13 mouse cellular contexts compared by ENCODE assay signal in the genomic region with DNA sequence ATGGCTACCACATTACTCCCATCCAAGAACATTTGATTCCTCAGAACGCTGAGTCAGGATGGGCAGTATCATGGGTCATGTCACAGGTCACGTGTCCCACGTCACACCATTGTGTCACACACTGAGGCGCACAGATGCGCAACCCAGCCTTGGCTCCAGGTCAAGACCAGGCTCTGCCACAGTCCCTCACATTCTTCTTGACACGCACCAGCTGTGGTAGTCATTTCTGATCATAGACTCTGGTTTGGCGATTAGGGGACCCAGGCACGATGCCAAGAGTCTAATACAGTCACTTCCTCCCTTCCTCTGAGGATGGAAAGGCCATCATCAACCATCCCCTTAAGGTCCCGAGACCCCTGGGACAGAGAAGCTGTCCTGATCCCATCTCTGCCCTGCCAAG. TPM values are rescaled to one million over a fixed set of nuclear protein-coding genes. Genes with fewer than 3 reads are reported as not detected.
DNase-seq lines count a peak whose midpoint lies in the region.
"Had no signal": no experiment of that assay in that cellular context is flagged by ENCODE, and none has a peak within 500 bp of the region (broad histone marks: within the 10 kb centered on the region; RNA-seq: fewer than 3 reads in every experiment).

No protein-coding gene starts in this region.

- no peaks in the 10 kb centered on the region for H3K36me3 ChIP-seq in heart, embryonic 10.5 days
- H3K36me3 ChIP-seq: hindbrain, embryonic 13.5 days had no signal

- H3K4me1 ChIP-seq in heart, embryonic 10.5 days = peaks cover 57% of the 10 kb centered on the region

- no peak overlapping the region for H3K27ac ChIP-seq in heart, embryonic 10.5 days
- H3K27ac ChIP-seq: macrophage; stomach, postnatal 0 days had no signal

- 74% methylated on average over 9 of the region's 9 CpGs for WGBS in heart, embryonic 10.5 days

- intact Hi-C loops in heart, postnatal 25 days (cut with DNase I) = loop anchor here (5.0 kb wide), 1 partner anchor 42 kb away; the partner anchor contains the start of gene Zfp423

- no peak overlapping the region for H3K4me3 ChIP-seq in heart, embryonic 10.5 days
- H3K4me3 ChIP-seq: hindbrain, embryonic 13.5 days had no signal

- H3K9me3 ChIP-seq in heart, embryonic 10.5 days = no peaks in the 10 kb centered on the region
- H3K9me3 ChIP-seq: hindbrain, embryonic 13.5 days had no signal

- DNase-seq in heart, adult 11 months = peak; percentile 98
- no peak for DNase-seq in heart, embryonic 10.5 days (ENCODE audit: low spot score)
- DNase-seq in lung, adult 18-20 months = peak; percentile 22 to 46
- DNase-seq in lung, postnatal 25 days (ENCODE audit: low spot score) = no peak
- peak; percentile 44 for DNase-seq in heart, postnatal 25 days (ENCODE audit: low spot score)
- peak; percentile 55 for DNase-seq in lung, postnatal 36 days
- no peak for DNase-seq in B cell, adult 2 months
- no peak for DNase-seq in layer of hippocampus, postnatal 14 days (ENCODE audit: low spot score in 2 of 2)

- 0 out of 2 replicates have a peak, but pooled peaks cover 3% of the 10 kb centered on the region for H3K27me3 ChIP-seq in heart, embryonic 10.5 days (ENCODE audit: insufficient read depth, poor library complexity, severe bottlenecking)
- H3K27me3 ChIP-seq: hindbrain, embryonic 13.5 days had no signal

RNA-seq across cellular contexts. Expression of gene Zfp423, which starts 43.6 kb away (rescaled TPM):
- polyA plus RNA-seq in heart, embryonic 10.5 days (2016; fragmentation: Nextera tagmentation; extraction: Ambion mirVana) = 5.0 and 10.4 TPM in 2 replicates
- total RNA-seq in heart, postnatal 25 days (2021) = 1 to 10 TPM; 6.1 to 6.7 TPM
- total RNA-seq in layer of hippocampus, postnatal 14 days (2021) = 10 to 100 TPM; 29.9 to 32.3 TPM
- total RNA-seq: monocyte, adult 5-6 weeks; neutrophil, adult 5-6 weeks had no signal
- polyA plus RNA-seq: macrophage had no signal

Comparison
In these comparisons a context has a peak if more than half of its experiments do, and no peak if none do; other contexts are left out.
1. DNase-seq: peak in heart, adult 11 months (single experiment), lung, adult 18-20 months (2 of 2), heart, postnatal 25 days (single experiment) and lung, postnatal 36 days (single experiment); none in heart, embryonic 10.5 days (single experiment), lung, postnatal 25 days (single experiment), B cell, adult 2 months (0 of 2) and layer of hippocampus, postnatal 14 days (0 of 2).
2. RNA of gene Zfp423, which starts 43.6 kb away (total RNA-seq): 29.9 to 32.3 TPM in layer of hippocampus, postnatal 14 days; 6.1 to 6.7 TPM in heart, postnatal 25 days; every median in the first group is over 4 times any median in the second.